Mouse (Mus musculus) midbrain, embryonic 10.5 days (tissue): ENCODE measurements around the gene Cdr2l. TPM values are rescaled to one million over a fixed set of nuclear protein-coding genes. Genes with fewer than 3 reads are reported as not detected.

Experiments
- DNase-seq: peaks from one replicate; pipeline ENCODE4 v3.0.0-alpha.2; 2017; ENCODE audit warnings: low spot score
- H3K27ac ChIP-seq: fragments of 300-500 bp; sonication (generic); replicated peaks from 2 replicates; pipeline ENCODE4 v1.5.1; 2016; ENCODE audit warnings: mild to moderate bottlenecking
- H3K27me3 ChIP-seq: fragments of 300-500 bp; sonication (generic); 2 replicates; pipeline ENCODE4 v1.6.1; 2016; ENCODE audit warnings: low read depth, mild to moderate bottlenecking; ENCODE audit not compliant: poor library complexity, severe bottlenecking
- H3K36me3 ChIP-seq: fragments of 300-500 bp; sonication (generic); 2 replicates; pipeline ENCODE4 v1.6.1; 2016; ENCODE audit warnings: mild to moderate bottlenecking, moderate library complexity
- H3K4me1 ChIP-seq: fragments of 300-500 bp; sonication (generic); 2 replicates; pipeline ENCODE4 v1.6.1; 2016
- H3K4me3 ChIP-seq: fragments of 300-500 bp; sonication (generic); 2 replicates; pipeline ENCODE4 v1.5.1; 2016; ENCODE audit warnings: mild to moderate bottlenecking, moderate library complexity
- H3K9me3 ChIP-seq: fragments of 300-500 bp; sonication (generic); replicated peaks from 2 replicates; pipeline ENCODE4 v1.6.1; 2016; ENCODE audit warnings: mild to moderate bottlenecking
- WGBS: fragments of 180-500 bp; shearing (Covaris S2); methylation state at CpG from one replicate; pipeline ENCODE4 v1.1.7; 2016; 5-methylcytosine and 5-hydroxymethylcytosine counted together
- polyA plus RNA-seq: library from polyadenylated mRNA; unstranded; fragments of >200 nt; fragmentation: Nextera tagmentation; extraction: Ambion mirVana; gene quantifications from 2 replicates; pipeline ENCODE4 v1.2.1, GENCODE M21; 2016

The Cdr2l gene
- polyA plus RNA-seq, 1 experiment from 2014 or later: 16.1 TPM

DNA sequence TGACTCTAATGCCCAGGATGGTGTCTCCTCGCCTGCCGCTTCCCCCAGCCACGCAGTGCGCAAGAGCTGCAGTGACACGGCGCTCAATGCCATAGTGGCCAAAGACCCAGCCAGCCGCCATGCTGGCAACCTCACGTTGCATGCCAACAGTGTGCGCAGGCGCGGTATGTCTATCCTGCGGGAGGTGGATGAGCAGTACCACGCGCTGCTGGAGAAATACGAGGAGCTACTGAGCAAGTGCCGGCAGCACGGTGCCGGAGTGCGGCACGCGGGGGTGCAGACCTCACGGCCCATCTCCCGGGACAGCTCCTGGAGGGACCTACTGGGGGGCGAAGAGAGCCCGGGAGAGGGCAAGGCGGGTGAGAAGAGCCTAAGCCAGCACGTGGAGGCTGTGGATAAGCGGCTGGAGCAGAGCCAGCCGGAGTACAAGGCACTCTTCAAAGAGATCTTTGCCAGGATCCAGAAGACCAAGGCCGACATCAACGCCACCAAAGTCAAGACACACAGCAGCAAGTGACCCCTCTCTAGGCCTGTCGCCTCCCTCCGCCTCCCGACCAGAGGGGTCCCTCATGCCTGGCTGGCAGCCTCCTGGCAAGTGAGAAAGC lies 12.1 kb downstream of the Cdr2l start:
- H3K27ac ChIP-seq: no peak overlapping the region
- 0 out of 2 replicates have a peak, but pooled peaks cover 6% of the 10 kb centered on the region for H3K4me1 ChIP-seq
- H3K9me3 ChIP-seq: no peaks in the 10 kb centered on the region
- peaks cover 20% of the 10 kb centered on the region; the same call in 1 of the 2 replicates for H3K27me3 ChIP-seq
- no peak for DNase-seq
- 65% methylated on average over 34 of the region's 34 CpGs for WGBS
- H3K4me3 ChIP-seq: no peak overlapping the region
- H3K36me3 ChIP-seq: peaks cover 76% of the 10 kb centered on the region

DNA sequence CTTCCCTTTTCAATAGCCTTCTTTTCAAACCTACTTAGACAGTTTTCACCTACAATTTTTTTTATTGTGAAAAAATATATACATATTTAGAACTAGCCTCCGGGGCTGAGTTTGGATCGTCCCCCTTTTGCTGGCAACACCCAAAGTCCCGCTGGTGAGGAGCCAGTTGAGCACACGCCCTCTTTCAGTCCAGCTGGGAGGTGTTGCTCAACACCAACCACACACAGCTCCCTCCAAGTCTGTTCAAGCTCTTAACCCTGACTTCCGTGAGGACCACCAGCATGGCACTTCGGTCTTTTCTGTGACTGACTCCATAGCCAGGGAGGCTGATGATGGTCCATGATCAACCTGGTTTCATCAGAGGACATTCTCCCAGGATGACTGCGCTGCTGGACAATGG lies 16.4 kb downstream of the Cdr2l start:
- Histone ChIP-seq H3K36me3 (peaks cover 38% of the 10 kb centered on the region), H3K27ac (no peak overlapping the region)
- 81% methylated on average over 7 of the region's 7 CpGs for WGBS

DNA sequence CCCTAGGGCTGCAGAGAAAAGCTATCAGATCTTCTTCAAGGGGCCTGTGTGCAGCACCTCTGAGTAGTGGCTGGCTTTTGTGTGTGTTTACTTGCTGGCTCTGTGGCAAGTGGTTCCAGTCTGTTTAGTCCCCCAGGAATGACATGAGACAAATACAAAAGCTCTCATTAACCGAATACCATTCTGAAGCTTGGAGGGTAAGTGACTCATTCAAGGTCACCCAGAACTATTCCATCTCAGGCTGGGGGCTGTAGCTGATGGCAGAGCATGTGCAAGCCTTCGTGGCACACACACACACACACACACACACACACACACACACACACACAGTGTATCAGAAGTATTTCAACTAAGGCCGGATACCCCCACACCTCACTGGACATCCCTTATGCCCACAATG lies 18.4 kb downstream of the Cdr2l start:
- Histone ChIP-seq H3K4me1 (peaks cover 25% of the 10 kb centered on the region), H3K4me3 (no peak overlapping the region), H3K27ac (peak overlapping the region; percentile 30; the same call in 1 of the 2 replicates), H3K9me3 (no peaks in the 10 kb centered on the region), H3K27me3 (no peaks in the 10 kb centered on the region), H3K36me3 (peaks cover 18% of the 10 kb centered on the region)
- no peak for DNase-seq
- 85% methylated on average over 3 of the region's 3 CpGs for WGBS

More for the DNA sequence above, 16.4 kb downstream of the Cdr2l start:
- H3K4me1 ChIP-seq: peaks cover 16% of the 10 kb centered on the region
- H3K4me3 ChIP-seq: no peak overlapping the region
- peaks cover 9% of the 10 kb centered on the region; the same call in 1 of the 2 replicates for H3K27me3 ChIP-seq
- no peak for DNase-seq
- no peaks in the 10 kb centered on the region for H3K9me3 ChIP-seq

DNA sequence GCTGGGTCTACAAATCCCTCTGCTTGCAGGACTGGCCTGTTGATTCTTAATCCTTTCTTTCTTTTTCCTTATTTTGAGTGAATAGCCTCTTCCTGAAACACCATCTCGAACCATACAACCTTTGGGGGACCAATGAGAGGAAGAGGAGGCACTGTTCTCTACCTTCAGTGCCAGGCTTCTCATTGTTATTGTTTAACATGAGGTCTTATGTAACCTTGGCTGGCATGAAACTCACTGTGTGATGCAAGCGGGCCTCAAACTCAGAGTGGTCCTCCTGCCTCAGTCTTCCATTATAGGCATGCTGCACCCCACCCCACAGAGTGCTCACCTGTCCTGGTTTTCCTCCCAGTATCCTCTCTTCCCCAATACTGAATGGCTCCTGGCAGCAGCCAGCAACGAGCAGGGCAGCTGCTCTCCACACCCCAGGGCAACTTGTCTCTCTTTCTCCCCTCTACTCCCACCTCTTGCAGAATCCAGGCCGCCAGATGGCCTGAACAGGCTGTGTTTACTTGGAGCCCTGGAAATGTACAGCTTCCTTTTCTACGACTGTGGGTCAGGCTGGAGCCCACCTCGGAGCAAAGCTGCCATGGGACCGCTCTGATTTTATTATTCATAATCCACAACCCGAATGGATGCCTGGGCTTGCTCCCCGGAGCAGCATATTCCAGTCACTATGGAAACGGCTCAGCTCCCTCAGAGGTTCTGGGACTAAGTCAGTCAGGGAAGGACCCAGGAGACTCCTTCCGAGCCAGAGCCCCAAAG lies 19.1 kb downstream of the Cdr2l start:
- Histone ChIP-seq H3K4me3 (peak overlapping the region; percentile 0; the same call in 1 of the 2 replicates), H3K4me1 (peaks cover 32% of the 10 kb centered on the region), H3K36me3 (peaks cover 17% of the 10 kb centered on the region), H3K9me3 (no peaks in the 10 kb centered on the region), H3K27ac (peak overlapping the region; percentile 30), H3K27me3 (no peaks in the 10 kb centered on the region)
- WGBS: 59% methylated on average over 11 of the region's 11 CpGs
- no peak for DNase-seq

DNA sequence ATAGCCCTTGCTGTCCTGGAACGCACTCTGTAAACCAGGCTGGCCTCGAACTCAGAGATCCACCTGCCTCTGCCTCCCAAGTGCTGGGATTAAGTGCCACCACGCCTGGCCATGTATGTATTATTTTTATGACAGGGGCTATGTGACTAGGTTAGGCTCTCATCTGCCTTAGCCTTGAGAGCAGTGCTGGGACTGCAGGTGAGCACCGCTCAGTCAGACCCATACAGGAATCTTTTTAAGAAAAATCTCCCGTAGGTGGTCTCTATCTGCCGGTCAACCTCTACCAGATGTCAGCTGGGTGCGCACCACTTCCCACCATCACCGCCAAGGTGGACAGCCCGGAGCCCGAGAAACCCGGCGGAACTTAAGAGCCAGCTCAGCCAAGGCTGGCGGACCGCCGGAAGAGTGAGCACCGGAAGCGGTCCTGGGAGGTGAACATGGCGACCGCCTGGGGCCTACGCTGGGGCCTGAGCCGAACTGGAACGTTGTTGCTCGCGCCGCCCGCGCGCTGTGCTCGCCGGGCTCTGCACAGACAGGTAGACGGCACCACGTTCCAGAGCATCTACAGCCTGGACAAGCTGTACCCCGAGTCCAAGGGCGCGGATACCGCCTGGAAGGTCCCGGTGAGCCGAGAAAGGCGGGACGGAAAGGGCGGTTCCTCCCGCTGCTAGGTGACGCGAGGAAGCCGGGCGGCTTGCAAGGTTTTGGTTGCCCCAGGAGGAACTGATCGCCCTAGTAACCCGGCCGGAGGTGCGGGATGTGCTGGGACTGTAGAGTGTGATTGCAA lies 21.8 kb downstream of the Cdr2l start, which contains the start of gene Mrpl58:
Gene Mrpl58 (plus strand): TSS at position 415 of the 787 bp plus-strand sequence.
- peak within 1 kb of the TSS; percentile 98 for H3K27ac ChIP-seq
- peak; percentile 89 for DNase-seq
- H3K9me3 ChIP-seq: no peaks in the 10 kb centered on the region
- H3K36me3 ChIP-seq: peaks cover 32% of the 10 kb centered on the region
- 3% methylated on average over 50 of the region's 50 CpGs for WGBS
- peak within 1 kb of the TSS; percentile 91 for H3K4me3 ChIP-seq
- no peaks in the 10 kb centered on the region for H3K27me3 ChIP-seq
- H3K4me1 ChIP-seq: peaks cover 43% of the 10 kb centered on the region

DNA sequence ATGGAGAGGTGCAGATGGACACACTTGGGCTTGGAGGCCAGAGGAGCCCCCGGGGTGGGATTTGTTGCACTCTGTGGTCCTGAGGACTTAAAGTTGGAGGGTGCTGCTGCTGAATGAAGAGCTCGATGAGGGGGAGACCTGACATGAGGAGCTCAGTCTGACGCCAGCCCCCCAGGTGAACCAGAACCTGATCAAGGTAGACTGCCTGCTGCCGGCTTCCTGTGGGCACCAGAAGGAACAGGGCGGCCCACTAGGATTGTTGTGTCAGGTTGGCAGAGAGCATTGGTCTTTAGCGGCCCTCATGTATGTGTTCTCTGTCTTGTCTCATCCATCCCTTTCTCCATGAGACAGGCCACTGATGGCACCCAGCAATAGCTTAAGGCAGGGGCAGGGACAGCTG lies 24.0 kb downstream of the Cdr2l start:
- DNase-seq: no peak
- Histone ChIP-seq H3K36me3 (peaks cover 44% of the 10 kb centered on the region), H3K4me1 (peaks cover 64% of the 10 kb centered on the region), H3K4me3 (peak overlapping the region; percentile 9; the same call in 1 of the 2 replicates), H3K27ac (no peak overlapping the region), H3K9me3 (no peaks in the 10 kb centered on the region), H3K27me3 (no peaks in the 10 kb centered on the region)
- 96% methylated on average over 6 of the region's 6 CpGs for WGBS

DNA sequence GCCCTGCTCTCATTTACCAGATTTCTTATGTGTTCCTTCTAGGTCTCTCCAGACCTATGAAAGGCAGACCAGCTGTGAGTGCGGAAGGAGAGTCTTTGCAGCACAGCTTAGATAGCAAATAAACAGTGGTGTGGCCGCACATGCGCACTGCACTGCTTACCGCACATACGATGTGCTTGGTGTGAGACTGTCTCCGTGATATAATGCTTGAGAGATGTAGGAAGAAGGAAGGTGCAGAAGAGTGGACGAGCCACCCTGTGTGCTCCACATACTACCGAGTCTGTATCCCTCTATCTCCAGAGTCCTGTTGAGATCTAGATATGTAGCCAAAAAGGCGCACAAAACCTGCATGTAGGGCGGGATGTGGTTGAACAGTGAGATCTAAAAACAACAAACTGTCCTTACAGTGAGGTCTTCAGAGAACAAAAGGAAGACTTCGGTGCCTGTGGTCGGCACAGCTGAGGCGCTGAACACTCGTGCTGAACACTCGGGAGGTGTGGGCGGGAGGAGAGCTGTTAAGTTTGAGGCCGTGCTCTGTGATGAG lies 25.2 kb downstream of the Cdr2l start:
- peaks cover 70% of the 10 kb centered on the region for H3K4me1 ChIP-seq
- peaks cover 53% of the 10 kb centered on the region for H3K36me3 ChIP-seq
- 95% methylated on average over 17 of the region's 17 CpGs for WGBS

DNA sequence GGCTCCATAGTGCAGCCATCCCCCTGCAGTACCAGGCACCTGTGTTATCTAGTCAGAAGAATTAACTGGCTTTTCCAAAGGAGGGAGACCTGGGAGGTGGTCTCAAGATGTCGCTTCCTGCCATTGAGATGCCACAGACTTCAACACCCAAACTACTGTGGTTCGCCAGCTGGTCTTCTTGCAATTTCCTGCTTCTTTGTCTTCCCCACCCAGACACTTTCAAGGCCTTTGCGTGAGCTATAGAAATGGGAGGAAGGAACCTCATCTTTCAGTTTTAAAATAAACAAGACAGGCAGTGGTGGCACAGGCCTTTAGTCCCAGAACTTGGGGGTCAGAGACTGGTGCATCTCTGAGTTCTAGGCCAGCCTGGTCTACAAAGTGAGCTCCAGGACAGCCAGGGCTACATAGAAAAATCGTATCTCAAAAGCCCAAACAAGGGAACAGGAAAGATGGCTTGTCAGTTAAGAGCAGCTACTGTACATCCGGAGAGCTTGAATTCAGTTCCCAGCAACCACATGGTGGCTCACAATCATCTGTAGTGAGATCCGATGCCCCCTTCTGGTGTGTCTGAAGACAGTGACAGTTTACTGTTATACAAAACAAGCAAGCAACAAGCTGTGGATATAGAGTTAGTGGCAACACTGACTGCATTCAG lies 26.7 kb downstream of the Cdr2l start:
- Histone ChIP-seq H3K4me1 (peaks cover 73% of the 10 kb centered on the region), H3K9me3 (no peaks in the 10 kb centered on the region), H3K36me3 (peaks cover 53% of the 10 kb centered on the region), H3K27ac (peak overlapping the region; percentile 91), H3K4me3 (peak overlapping the region; percentile 36; the same call in 1 of the 2 replicates), H3K27me3 (no peaks in the 10 kb centered on the region)
- 89% methylated on average over 6 of the region's 6 CpGs for WGBS
- no peak for DNase-seq

More for the DNA sequence above, 25.2 kb downstream of the Cdr2l start:
- DNase-seq: no peak
- Histone ChIP-seq H3K9me3 (no peaks in the 10 kb centered on the region), H3K27me3 (no peaks in the 10 kb centered on the region), H3K4me3 (no peak overlapping the region), H3K27ac (no peak overlapping the region)

DNA sequence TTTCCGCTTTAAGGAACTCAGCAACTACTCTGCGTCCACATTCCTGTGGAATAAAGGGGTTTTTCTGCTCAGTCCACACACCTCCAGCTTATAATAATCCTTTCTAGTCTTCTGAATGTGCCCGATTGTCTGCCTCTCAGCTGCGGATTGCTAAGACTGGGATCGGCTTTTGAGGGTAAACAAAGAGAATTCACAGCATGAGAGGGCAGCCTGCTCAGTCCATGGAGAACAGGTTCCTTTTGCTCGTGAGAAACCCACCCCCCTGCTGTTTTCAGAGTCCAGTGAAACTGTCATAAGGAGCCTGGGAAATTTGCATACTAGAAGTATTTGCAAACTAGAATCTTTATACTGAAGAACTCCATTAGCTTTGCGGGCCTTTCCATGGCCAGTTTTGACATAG lies 27.8 kb downstream of the Cdr2l start:
- H3K27me3 ChIP-seq: no peaks in the 10 kb centered on the region
- no peaks in the 10 kb centered on the region for H3K9me3 ChIP-seq
- peaks cover 53% of the 10 kb centered on the region for H3K36me3 ChIP-seq
- peak overlapping the region; percentile 36 for H3K4me3 ChIP-seq
- peaks cover 70% of the 10 kb centered on the region for H3K4me1 ChIP-seq
- peak overlapping the region; percentile 91 for H3K27ac ChIP-seq
- WGBS: 28% methylated on average over 7 of the region's 7 CpGs
- peak; percentile 70 for DNase-seq

DNA sequence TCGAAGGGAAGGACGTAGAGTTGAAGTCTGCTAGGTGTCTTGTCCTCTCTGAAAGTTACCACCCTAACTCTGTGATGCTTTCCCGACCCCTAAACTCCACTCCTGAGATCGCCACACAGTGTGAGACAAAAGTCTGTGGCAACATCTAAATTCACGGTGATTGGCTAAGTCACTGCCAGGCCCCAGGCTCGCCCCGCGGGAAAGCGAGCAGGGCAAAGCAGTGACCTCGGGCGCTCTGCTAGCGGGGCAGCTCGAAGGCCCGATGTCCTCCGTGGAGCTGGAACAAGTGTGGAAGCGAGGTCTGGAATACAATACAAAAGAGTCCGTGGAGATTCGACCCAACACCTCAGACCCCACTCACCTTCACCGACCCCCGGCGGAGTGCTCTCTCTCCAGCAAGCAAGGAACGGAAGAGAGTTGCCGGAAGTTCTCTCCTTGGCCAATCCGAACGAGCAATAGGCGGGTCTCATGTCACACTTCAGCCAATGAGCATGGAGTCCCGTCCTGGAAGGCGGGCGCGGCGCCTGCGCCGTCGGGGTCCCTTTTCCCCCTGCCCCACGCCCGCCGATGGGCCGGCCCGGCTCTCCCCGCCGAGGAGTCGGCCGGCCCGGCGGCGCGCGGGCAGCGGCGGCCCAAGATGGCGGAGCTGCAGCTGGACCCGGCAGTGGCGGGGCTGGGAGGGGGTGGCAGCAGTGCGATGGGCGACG lies 38.0 kb downstream of the Cdr2l start, which contains the start of the genes Atp5h and Kctd2:
Gene Atp5h (minus strand): TSS at position 432 of the 707 bp plus-strand sequence.
Gene Kctd2 (plus strand): TSS at position 598 of the 707 bp plus-strand sequence.
- H3K9me3 ChIP-seq: no peaks in the 10 kb centered on the region
- H3K4me3 ChIP-seq: peak within 1 kb of the TSS; percentile 98
- DNase-seq: peak; percentile 96
- peak within 1 kb of the TSS; percentile 98 for H3K27ac ChIP-seq
- under 1% methylated on average over 45 of the region's 56 CpGs for WGBS
- peaks cover 36% of the 10 kb centered on the region for H3K4me1 ChIP-seq
- no peaks in the 10 kb centered on the region for H3K27me3 ChIP-seq
- H3K36me3 ChIP-seq: peaks cover 58% of the 10 kb centered on the region

DNA sequence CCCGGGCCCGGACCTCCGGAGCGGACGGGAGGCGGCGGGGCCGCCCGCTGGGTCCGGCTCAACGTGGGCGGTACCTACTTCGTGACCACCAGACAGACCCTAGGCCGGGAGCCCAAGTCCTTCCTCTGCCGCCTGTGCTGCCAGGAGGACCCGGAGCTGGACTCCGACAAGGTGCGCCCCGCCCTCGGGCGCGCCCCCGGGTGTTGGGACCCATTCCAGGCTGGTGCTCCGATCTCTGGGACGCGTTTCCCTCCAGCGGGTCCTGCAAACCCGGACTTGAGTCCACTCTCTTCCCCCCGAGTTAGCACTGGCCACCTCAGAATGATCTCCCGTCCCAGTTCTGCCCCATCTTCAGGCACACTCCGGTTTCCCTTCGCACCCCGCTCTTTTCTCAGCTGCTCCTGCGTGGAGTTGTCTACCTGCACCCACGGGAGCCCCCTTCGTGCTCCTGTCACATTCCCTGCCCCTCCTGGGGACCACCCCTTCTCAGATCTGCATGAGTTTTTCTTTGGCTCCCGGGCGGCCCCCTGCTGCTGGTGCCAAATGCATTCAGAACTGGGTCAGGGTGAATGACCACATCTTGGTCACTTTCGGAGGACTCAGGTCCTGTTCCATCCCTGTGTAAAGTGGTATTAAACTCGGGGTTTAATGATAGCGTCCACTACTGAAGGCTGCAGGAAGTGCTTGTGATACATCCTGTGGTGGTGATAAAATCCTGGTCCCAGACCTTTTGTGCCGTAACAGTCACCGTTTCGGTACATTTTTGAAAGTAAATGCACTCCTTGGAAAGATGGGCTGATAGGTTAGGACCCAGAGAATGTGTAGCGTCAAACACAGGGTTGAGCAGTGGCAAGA lies 38.8 kb downstream of the Cdr2l start:
- Histone ChIP-seq H3K27ac (peak overlapping the region; percentile 98), H3K4me3 (peak overlapping the region; percentile 98), H3K4me1 (peaks cover 36% of the 10 kb centered on the region), H3K9me3 (no peaks in the 10 kb centered on the region), H3K27me3 (no peaks in the 10 kb centered on the region), H3K36me3 (peaks cover 58% of the 10 kb centered on the region)
- 4% methylated on average over 39 of the region's 45 CpGs for WGBS
- peak; percentile 73 for DNase-seq
